Mouse (Mus musculus): ENCODE data around the gene Myoz1. TPM values are rescaled to one million over a fixed set of nuclear protein-coding genes. Genes with fewer than 3 reads are reported as not detected.
A peak's percentile ranks its signal among the peaks of the same experiment; 100 is the strongest.
"Not testable (repeated sequence)": the region's sequence is repeated elsewhere in the genome, so short reads cannot be mapped to it uniquely, and the experiment has no call there.

Gene Myoz1
- polyA plus RNA-seq, 1 experiment from 2014 or later, result 23.6 TPM

DNA sequence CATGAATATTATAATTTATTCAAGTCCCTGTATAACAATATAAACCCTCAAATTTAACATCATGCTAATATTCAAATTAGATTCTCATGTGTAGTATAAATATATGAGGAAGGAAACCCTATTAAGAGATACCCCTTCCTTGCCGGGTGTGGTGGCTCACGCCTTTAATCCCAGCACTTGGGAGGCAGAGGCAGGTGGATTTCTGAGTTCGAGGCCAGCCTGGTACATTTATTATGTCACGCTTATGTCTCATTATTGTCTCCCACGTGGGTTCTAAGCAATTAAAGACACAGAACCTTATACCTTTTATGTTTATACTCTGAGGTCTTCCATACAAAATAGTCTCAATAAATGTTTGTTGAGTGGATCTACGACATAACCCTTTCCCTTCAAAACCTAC, 17.6 kb downstream of the Myoz1 start:
- no peak overlapping the region for H3K4me3 ChIP-seq (ENCODE audit: low read depth, low read length)
- WGBS (ENCODE audit: insufficient replicate concordance), result 84% methylated on average over 6 of the region's 6 CpGs

DNA sequence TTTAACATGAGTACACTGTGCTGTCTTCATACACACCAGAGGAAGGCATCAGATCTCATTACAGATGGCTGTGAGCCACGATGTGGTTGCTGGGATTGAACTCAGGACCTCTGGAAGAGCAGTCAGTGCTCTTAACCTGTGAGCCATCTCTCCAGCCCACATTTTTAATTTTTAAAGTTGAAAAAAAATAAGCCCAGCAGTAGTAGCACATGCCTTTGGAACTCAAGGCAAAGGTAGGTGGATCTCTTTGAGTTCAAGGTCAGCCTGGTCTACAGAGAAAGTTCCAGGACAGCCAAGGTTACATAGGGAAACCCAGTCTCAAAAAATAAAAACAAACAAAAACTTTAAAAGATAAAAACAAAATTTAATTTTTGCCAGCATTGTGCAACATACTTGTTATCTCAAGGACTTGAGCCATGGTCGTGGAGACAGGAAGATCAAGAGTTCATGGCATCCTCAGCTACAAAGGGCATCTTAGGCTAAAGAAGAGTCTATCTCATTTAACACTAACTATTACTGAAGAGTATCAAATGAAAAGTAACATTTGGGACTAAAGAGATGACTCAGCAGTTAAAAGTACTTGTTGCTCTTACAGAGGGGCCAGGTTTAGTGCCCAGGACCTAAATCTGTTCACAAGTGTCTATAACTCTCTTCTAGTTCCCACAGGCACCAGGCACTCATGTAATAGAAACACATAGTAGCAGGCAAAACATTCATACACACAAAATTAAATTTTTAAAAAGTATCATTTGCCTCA, 18.3 kb downstream of the Myoz1 start:
- H3K36me3 ChIP-seq (ENCODE audit: control insufficient read depth, insufficient read depth, low read length), result no peaks in the 10 kb centered on the region
- no peak overlapping the region for H3K4me3 ChIP-seq (ENCODE audit: low read depth, low read length)
- no peak for ATAC-seq (replicated peaks; ENCODE audit: insufficient number of reproducible peaks, low FRiP score, low TSS enrichment)
- no peak overlapping the region for H3K9ac ChIP-seq (ENCODE audit: low read depth, low read length)
- H3K27me3 ChIP-seq (ENCODE audit: control insufficient read depth, insufficient read depth, low read length), result no peaks in the 10 kb centered on the region
- no peaks in the 10 kb centered on the region for H3K9me3 ChIP-seq (replicated peaks; ENCODE audit: control insufficient read depth, low read length)
- H3K4me2 ChIP-seq, result no peak overlapping the region
- H3K27ac ChIP-seq (ENCODE audit: low read depth, low read length), result no peak overlapping the region
- peaks cover 10% of the 10 kb centered on the region; the same call in 1 of the 2 replicates for H3K4me1 ChIP-seq (ENCODE audit: control insufficient read depth, insufficient read depth, low read length)
- WGBS (ENCODE audit: insufficient replicate concordance), result 64% methylated on average over 2 of the region's 2 CpGs

More for the DNA sequence above, 17.6 kb downstream of the Myoz1 start:
- no peak overlapping the region for H3K27ac ChIP-seq (ENCODE audit: low read depth, low read length)
- H3K4me2 ChIP-seq, result no peak overlapping the region
- H3K27me3 ChIP-seq (ENCODE audit: control insufficient read depth, insufficient read depth, low read length), result no peaks in the 10 kb centered on the region
- no peak for ATAC-seq (replicated peaks; ENCODE audit: insufficient number of reproducible peaks, low FRiP score, low TSS enrichment)
- no peaks in the 10 kb centered on the region for H3K9me3 ChIP-seq (replicated peaks; ENCODE audit: control insufficient read depth, low read length)
- H3K4me1 ChIP-seq (ENCODE audit: control insufficient read depth, insufficient read depth, low read length), result peaks cover 10% of the 10 kb centered on the region; the same call in 1 of the 2 replicates
- no peaks in the 10 kb centered on the region for H3K36me3 ChIP-seq (ENCODE audit: control insufficient read depth, insufficient read depth, low read length)
- no peak overlapping the region for H3K9ac ChIP-seq (ENCODE audit: low read depth, low read length)

DNA sequence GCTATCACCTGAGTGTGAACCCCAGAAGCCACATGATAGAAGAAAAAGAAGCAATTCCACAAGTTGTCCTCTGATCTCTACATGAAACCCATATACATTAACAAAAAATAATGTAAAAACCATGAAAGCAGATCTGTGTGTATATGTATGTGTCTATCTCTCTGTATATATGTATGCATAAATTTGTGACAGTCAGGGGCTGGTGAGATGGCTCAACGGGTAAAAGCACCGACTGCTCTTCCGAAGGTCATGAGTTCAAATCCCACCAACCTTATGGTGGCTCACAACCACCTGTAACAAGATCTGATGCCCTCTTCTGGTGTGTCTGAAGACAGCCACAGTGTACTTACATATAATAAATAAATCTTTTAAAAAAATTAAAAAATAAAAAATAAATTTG, 19.4 kb downstream of the Myoz1 start:
- H3K4me3 ChIP-seq (ENCODE audit: low read depth, low read length); H3K4me2 ChIP-seq; H3K9ac ChIP-seq (ENCODE audit: low read depth, low read length); H3K27ac ChIP-seq (ENCODE audit: low read depth, low read length); H3K36me3 ChIP-seq (ENCODE audit: control insufficient read depth, insufficient read depth, low read length); ATAC-seq (replicated peaks; ENCODE audit: insufficient number of reproducible peaks, low FRiP score, low TSS enrichment); H3K9me3 ChIP-seq (replicated peaks; ENCODE audit: control insufficient read depth, low read length); H3K4me1 ChIP-seq (ENCODE audit: control insufficient read depth, insufficient read depth, low read length); H3K27me3 ChIP-seq (ENCODE audit: control insufficient read depth, insufficient read depth, low read length): not testable (repeated sequence)
- WGBS (ENCODE audit: insufficient replicate concordance), result 85% methylated on average over 3 of the region's 3 CpGs

DNA sequence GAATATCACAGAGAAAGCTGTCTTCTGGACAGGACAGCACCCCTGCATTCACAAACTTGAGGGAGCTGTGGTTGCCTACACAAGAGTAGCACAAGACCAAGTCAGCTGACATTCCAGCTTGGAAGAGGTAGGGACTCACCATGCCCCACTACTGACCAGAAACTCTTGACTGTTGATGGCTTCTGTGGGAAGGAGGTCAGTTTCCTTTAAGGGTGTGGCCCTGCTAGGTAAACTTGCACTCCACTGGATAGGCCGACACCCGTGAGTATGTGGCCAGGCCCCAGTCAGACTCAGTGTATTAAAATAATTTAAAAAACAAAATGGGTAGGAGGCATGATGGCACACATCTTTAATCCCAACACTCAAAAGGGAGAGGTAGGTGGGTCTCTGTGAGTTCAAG, 20.8 kb downstream of the Myoz1 start:
- Histone ChIP-seq H3K27me3 (ENCODE audit: control insufficient read depth, insufficient read depth, low read length) (no peaks in the 10 kb centered on the region), H3K4me1 (ENCODE audit: control insufficient read depth, insufficient read depth, low read length) (peaks cover 6% of the 10 kb centered on the region), H3K36me3 (ENCODE audit: control insufficient read depth, insufficient read depth, low read length) (no peaks in the 10 kb centered on the region), H3K9me3 (replicated peaks; ENCODE audit: control insufficient read depth, low read length) (no peaks in the 10 kb centered on the region), H3K4me2 (no peak overlapping the region), H3K27ac (ENCODE audit: low read depth, low read length) (no peak overlapping the region), H3K4me3 (ENCODE audit: low read depth, low read length) (no peak overlapping the region), H3K9ac (ENCODE audit: low read depth, low read length) (no peak overlapping the region)
- WGBS (ENCODE audit: insufficient replicate concordance), result 88% methylated on average over 2 of the region's 2 CpGs
- no peak for ATAC-seq (replicated peaks; ENCODE audit: insufficient number of reproducible peaks, low FRiP score, low TSS enrichment)

DNA sequence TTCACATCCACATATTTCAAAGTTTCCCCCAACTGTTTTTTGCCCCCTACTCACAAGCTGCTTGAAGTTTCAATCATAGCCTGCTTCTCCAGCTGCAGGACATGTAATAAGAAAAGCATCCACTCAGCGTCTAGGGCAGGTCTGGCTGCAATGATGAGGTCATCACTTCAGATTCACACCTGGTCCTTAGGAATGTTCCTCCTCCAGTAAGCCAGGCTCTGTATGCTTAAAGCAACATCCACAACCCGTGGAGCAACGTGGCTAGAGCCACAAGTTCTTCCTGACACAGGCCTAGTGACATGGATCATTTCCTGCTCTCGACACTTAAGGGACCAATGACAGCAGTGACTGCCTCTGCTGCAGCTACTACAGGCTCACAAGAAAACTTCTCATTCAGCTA, 25.1 kb downstream of the Myoz1 start:
- no peak for ATAC-seq (replicated peaks; ENCODE audit: insufficient number of reproducible peaks, low FRiP score, low TSS enrichment)

DNA sequence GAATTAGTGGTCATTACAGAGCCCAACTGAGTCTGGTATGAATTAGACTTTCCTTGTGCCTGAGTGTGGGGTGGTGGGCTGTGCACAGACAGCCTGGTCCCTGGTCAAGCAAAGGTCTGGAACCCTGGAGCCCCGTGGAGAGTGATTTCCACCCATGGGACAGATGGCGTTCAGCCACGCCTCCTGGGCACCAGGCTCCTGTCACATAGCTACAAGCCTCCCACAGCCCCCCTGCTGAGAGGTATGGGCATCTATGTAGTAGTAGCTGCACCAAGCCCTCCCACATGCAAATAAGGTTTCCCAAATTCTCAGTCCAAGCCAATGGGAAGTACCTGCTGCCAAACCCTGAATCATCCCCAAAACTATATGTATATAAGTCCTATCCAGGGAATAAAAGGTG, 29.4 kb downstream of the Myoz1 start:
- ATAC-seq (replicated peaks; ENCODE audit: insufficient number of reproducible peaks, low FRiP score, low TSS enrichment), result no peak
- H3K9ac ChIP-seq (ENCODE audit: low read depth, low read length), result no peak overlapping the region
- H3K27ac ChIP-seq (ENCODE audit: low read depth, low read length), result no peak overlapping the region
- no peaks in the 10 kb centered on the region for H3K36me3 ChIP-seq (ENCODE audit: control insufficient read depth, insufficient read depth, low read length)
- H3K9me3 ChIP-seq (replicated peaks; ENCODE audit: control insufficient read depth, low read length), result no peaks in the 10 kb centered on the region
- peaks cover 4% of the 10 kb centered on the region for H3K4me1 ChIP-seq (ENCODE audit: control insufficient read depth, insufficient read depth, low read length)
- H3K4me2 ChIP-seq, result peak overlapping the region; percentile 29; the same call in 1 of the 2 replicates
- 79% methylated on average over 3 of the region's 3 CpGs for WGBS (ENCODE audit: insufficient replicate concordance)
- no peaks in the 10 kb centered on the region for H3K27me3 ChIP-seq (ENCODE audit: control insufficient read depth, insufficient read depth, low read length)
- H3K4me3 ChIP-seq (ENCODE audit: low read depth, low read length), result no peak overlapping the region

More for the DNA sequence above, 25.1 kb downstream of the Myoz1 start:
- Histone ChIP-seq H3K4me1 (ENCODE audit: control insufficient read depth, insufficient read depth, low read length) (peaks cover 4% of the 10 kb centered on the region), H3K9me3 (replicated peaks; ENCODE audit: control insufficient read depth, low read length) (no peaks in the 10 kb centered on the region), H3K36me3 (ENCODE audit: control insufficient read depth, insufficient read depth, low read length) (no peaks in the 10 kb centered on the region), H3K4me3 (ENCODE audit: low read depth, low read length) (no peak overlapping the region), H3K4me2 (no peak overlapping the region), H3K27ac (ENCODE audit: low read depth, low read length) (no peak overlapping the region), H3K9ac (ENCODE audit: low read depth, low read length) (no peak overlapping the region), H3K27me3 (ENCODE audit: control insufficient read depth, insufficient read depth, low read length) (no peaks in the 10 kb centered on the region)
- WGBS (ENCODE audit: insufficient replicate concordance), result 27% methylated on average over 4 of the region's 4 CpGs

DNA sequence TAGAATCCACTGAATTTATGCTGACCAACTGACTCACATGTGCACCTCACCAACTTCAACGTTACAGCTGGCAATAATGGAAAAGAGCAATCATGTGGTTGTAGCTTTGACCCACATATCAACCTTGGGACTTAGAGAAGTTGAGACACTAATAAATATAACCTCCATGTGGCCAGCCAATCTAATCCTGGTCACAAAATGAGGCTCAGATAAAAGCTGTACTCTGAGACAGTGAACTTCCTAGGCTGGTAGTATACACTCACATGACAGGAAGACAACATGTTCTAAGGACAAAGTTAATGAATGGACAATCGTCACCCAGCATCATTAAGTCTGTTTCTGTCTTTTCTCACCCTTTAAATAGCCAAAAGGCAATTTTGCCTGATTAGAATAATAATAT, 29.9 kb downstream of the Myoz1 start:
- Histone ChIP-seq H3K27me3 (ENCODE audit: control insufficient read depth, insufficient read depth, low read length) (no peaks in the 10 kb centered on the region), H3K9ac (ENCODE audit: low read depth, low read length) (no peak overlapping the region), H3K9me3 (replicated peaks; ENCODE audit: control insufficient read depth, low read length) (no peaks in the 10 kb centered on the region), H3K4me2 (no peak overlapping the region), H3K27ac (ENCODE audit: low read depth, low read length) (no peak overlapping the region), H3K36me3 (ENCODE audit: control insufficient read depth, insufficient read depth, low read length) (no peaks in the 10 kb centered on the region), H3K4me1 (ENCODE audit: control insufficient read depth, insufficient read depth, low read length) (peaks cover 4% of the 10 kb centered on the region), H3K4me3 (ENCODE audit: low read depth, low read length) (no peak overlapping the region)
- no peak for ATAC-seq (replicated peaks; ENCODE audit: insufficient number of reproducible peaks, low FRiP score, low TSS enrichment)
- WGBS (ENCODE audit: insufficient replicate concordance), result 81% methylated on average over 2 of the region's 2 CpGs

DNA sequence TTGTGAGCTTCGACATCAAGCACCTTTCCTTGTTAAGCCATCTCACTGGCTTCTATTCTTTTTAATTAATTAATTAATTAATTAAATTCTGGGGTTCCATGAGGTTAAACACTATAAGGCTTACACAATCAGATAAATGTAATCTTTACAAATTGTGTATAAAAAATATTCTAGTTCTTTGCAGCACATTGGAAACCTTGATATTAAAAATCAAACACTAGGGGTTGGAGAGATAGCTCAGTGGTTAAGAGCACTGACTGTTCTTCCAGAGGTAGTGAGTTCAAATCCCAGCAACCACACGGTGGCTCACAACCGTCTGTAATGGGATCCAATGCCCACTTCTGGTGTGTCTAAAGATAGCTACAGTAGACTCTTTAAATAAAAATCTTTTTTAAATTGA, 33.4 kb downstream of the Myoz1 start:
- no peaks in the 10 kb centered on the region for H3K27me3 ChIP-seq (ENCODE audit: control insufficient read depth, insufficient read depth, low read length)
- no peaks in the 10 kb centered on the region; the same call in 1 of the 2 replicates for H3K36me3 ChIP-seq (ENCODE audit: control insufficient read depth, insufficient read depth, low read length)
- WGBS (ENCODE audit: insufficient replicate concordance), result 84% methylated on average over 3 of the region's 3 CpGs
- no peak overlapping the region for H3K4me3 ChIP-seq (ENCODE audit: low read depth, low read length)
- no peak overlapping the region for H3K9ac ChIP-seq (ENCODE audit: low read depth, low read length)
- H3K9me3 ChIP-seq (replicated peaks; ENCODE audit: control insufficient read depth, low read length), result no peaks in the 10 kb centered on the region
- ATAC-seq (replicated peaks; ENCODE audit: insufficient number of reproducible peaks, low FRiP score, low TSS enrichment), result no peak
- H3K4me1 ChIP-seq (ENCODE audit: control insufficient read depth, insufficient read depth, low read length), result peaks cover 4% of the 10 kb centered on the region; the same call in 1 of the 2 replicates
- no peak overlapping the region for H3K27ac ChIP-seq (ENCODE audit: low read depth, low read length)
- H3K4me2 ChIP-seq, result no peak overlapping the region

DNA sequence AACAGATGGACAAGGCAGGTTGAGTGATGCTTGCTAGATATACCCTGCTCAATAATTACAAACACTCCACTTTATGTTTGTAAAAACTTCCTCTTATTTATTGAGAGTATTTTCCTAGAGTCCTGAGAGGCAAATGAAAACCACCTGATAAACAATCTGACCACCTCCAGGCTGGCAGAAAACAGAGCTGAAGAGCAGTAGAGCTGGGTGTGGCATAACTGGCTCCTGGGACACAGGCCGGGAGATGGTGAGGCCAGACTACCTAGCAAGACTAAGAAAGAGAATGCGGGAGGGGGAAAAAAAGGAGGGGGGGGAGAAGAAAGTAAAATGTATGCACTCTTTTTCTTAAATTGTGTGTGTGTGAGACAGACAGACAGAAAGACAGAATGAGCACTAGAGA, 33.9 kb downstream of the Myoz1 start:
- Histone ChIP-seq H3K27ac (ENCODE audit: low read depth, low read length) (no peak overlapping the region), H3K4me3 (ENCODE audit: low read depth, low read length) (no peak overlapping the region), H3K4me1 (ENCODE audit: control insufficient read depth, insufficient read depth, low read length) (peaks cover 4% of the 10 kb centered on the region; the same call in 1 of the 2 replicates), H3K27me3 (ENCODE audit: control insufficient read depth, insufficient read depth, low read length) (no peaks in the 10 kb centered on the region), H3K36me3 (ENCODE audit: control insufficient read depth, insufficient read depth, low read length) (no peaks in the 10 kb centered on the region; the same call in 1 of the 2 replicates), H3K9me3 (replicated peaks; ENCODE audit: control insufficient read depth, low read length) (no peaks in the 10 kb centered on the region), H3K4me2 (no peak overlapping the region), H3K9ac (ENCODE audit: low read depth, low read length) (no peak overlapping the region)
- ATAC-seq (replicated peaks; ENCODE audit: insufficient number of reproducible peaks, low FRiP score, low TSS enrichment), result no peak
- 69% methylated on average over 2 of the region's 2 CpGs for WGBS (ENCODE audit: insufficient replicate concordance)
